Mouse (Mus musculus) lung, postnatal 0 days (tissue): ENCODE results near the gene Chd3. TPM values are rescaled to one million over a fixed set of nuclear protein-coding genes. Genes with fewer than 3 reads are reported as not detected.

Source experiments
- ATAC-seq: fragments of 200-750 bp; cut with Nextera tagmentation; 2 replicates; pipeline ENCODE4 v1.8.0; 2017; ENCODE audit warnings: moderate library complexity
- DNase-seq: peaks from one replicate; pipeline ENCODE4 v3.0.0-alpha.2; 2016; ENCODE audit warnings: low spot score
- H3K27ac ChIP-seq: fragments of 300-500 bp; sonication (generic); 2 replicates; pipeline ENCODE4 v1.5.1; 2014; ENCODE audit warnings: antibody characterized with exemption, mild to moderate bottlenecking, low read length, mixed read lengths
- H3K27me3 ChIP-seq: fragments of 300-500 bp; sonication (generic); replicated peaks from 2 replicates; pipeline ENCODE4 v1.6.1; 2014; ENCODE audit warnings: low read length, mixed read lengths; ENCODE audit not compliant: insufficient read depth
- H3K36me3 ChIP-seq: fragments of 300-500 bp; sonication (generic); 2 replicates; pipeline ENCODE4 v1.6.1; 2014; ENCODE audit warnings: low read length, mixed read lengths; ENCODE audit not compliant: insufficient read depth
- H3K4me1 ChIP-seq: fragments of 300-500 bp; sonication (generic); 2 replicates; pipeline ENCODE4 v1.6.1; 2014; ENCODE audit warnings: antibody characterized with exemption, low read depth, low read length, mixed read lengths; ENCODE audit not compliant: insufficient read depth
- H3K4me2 ChIP-seq: fragments of 300-500 bp; sonication (generic); replicated peaks from 2 replicates; pipeline ENCODE4 v1.6.1; 2014; ENCODE audit warnings: low read depth, mild to moderate bottlenecking, low read length, moderate library complexity, mixed read lengths
- H3K4me3 ChIP-seq: fragments of 300-500 bp; sonication (generic); 2 replicates; pipeline ENCODE4 v1.5.1; 2014; ENCODE audit warnings: low read depth, low read length
- H3K9ac ChIP-seq: fragments of 300-500 bp; sonication (generic); replicated peaks from 2 replicates; pipeline ENCODE4 v1.6.1; 2014; ENCODE audit warnings: low read depth, mild to moderate bottlenecking
- H3K9me3 ChIP-seq: fragments of 300-500 bp; sonication (generic); 2 replicates; pipeline ENCODE4 v1.6.1; 2016; ENCODE audit warnings: low read length, mixed read lengths
- CTCF ChIP-seq: IDR thresholded peaks from 2 replicates; pipeline ENCODE4 v1.5.1; 2016; ENCODE audit warnings: antibody characterized with exemption, mild to moderate bottlenecking
- EP300 ChIP-seq: IDR thresholded peaks from 2 replicates; pipeline ENCODE4 v1.6.1; 2016; ENCODE audit warnings: antibody characterized with exemption, mild to moderate bottlenecking, control low read depth
- WGBS: fragments of 180-500 bp; shearing (Covaris S2); extraction: QIAGEN DNeasy Blood & Tissue Kit; methylation state at CpG from one replicate; pipeline ENCODE4 v1.1.7; 2014; 5-methylcytosine and 5-hydroxymethylcytosine counted together
- polyA plus RNA-seq: library from polyadenylated mRNA; unstranded; fragments of >200 nt; fragmentation: Nextera tagmentation; extraction: Ambion mirVana; gene quantifications from 2 replicates; pipeline ENCODE4 v1.2.1, GENCODE M21; 2015

Chd3 gene
- polyA plus RNA-seq, 1 experiment from 2014 or later = 29.9 TPM

GRCm38 (mm10) chr11:69401987-69402386, 32.8 kb upstream of the Chd3 start:
- no peak overlapping the region for H3K9ac ChIP-seq
- H3K27ac ChIP-seq = no peak overlapping the region
- TF ChIP-seq CTCF (no peak), EP300 (no peak)
- H3K36me3 ChIP-seq = peaks cover 42% of the 10 kb centered on the region
- 83% methylated on average over 12 of the region's 12 CpGs for WGBS
- no peaks in the 10 kb centered on the region for H3K4me1 ChIP-seq
- no peak for DNase-seq
- no peak overlapping the region for H3K4me2 ChIP-seq
- no peaks in the 10 kb centered on the region for H3K27me3 ChIP-seq
- no peaks in the 10 kb centered on the region for H3K9me3 ChIP-seq
- H3K4me3 ChIP-seq = no peak overlapping the region
- ATAC-seq = no peak

GRCm38 (mm10) chr11:69401210-69401637, 32.0 kb upstream of the Chd3 start:
- H3K4me1 ChIP-seq = peaks cover 7% of the 10 kb centered on the region
- H3K27me3 ChIP-seq = no peaks in the 10 kb centered on the region
- no peak overlapping the region for H3K4me2 ChIP-seq
- ATAC-seq (peak; percentile 70), DNase-seq (peak; percentile 98)
- peaks cover 36% of the 10 kb centered on the region for H3K36me3 ChIP-seq
- no peak overlapping the region for H3K27ac ChIP-seq
- TF ChIP-seq CTCF (peak; percentile 98), EP300 (no peak)
- H3K9me3 ChIP-seq = no peaks in the 10 kb centered on the region
- H3K4me3 ChIP-seq = no peak overlapping the region
- no peak overlapping the region for H3K9ac ChIP-seq
- WGBS = 22% methylated on average over 22 of the region's 22 CpGs

- peaks cover 26% of the 10 kb centered on the region for H3K36me3 ChIP-seq
Observed at GRCm38 (mm10) chr11:69400083-69400850, 31.1 kb upstream of the Chd3 start.

GRCm38 (mm10) chr11:69399201-69400082, 30.2 kb upstream of the Chd3 start:
- Histone ChIP-seq H3K36me3 (peaks cover 19% of the 10 kb centered on the region; the same call in 1 of the 2 replicates), H3K9ac (no peak overlapping the region), H3K4me2 (peak overlapping the region; percentile 76), H3K27ac (no peak overlapping the region), H3K4me3 (no peak overlapping the region), H3K9me3 (no peaks in the 10 kb centered on the region), H3K27me3 (no peaks in the 10 kb centered on the region), H3K4me1 (peaks cover 10% of the 10 kb centered on the region)
- WGBS = 42% methylated on average over 63 of the region's 66 CpGs
- ATAC-seq = no peak
- TF ChIP-seq CTCF = peak; percentile 17; the same call in 1 of the 2 replicates
- TF ChIP-seq EP300 = no peak
- DNase-seq = peak; percentile 56

More at GRCm38 (mm10) chr11:69400083-69400850, 31.1 kb upstream of the Chd3 start:
- H3K9me3 ChIP-seq = no peaks in the 10 kb centered on the region
- no peak overlapping the region for H3K9ac ChIP-seq
- DNase-seq = no peak
- H3K4me1 ChIP-seq = peaks cover 10% of the 10 kb centered on the region
- no peak for TF ChIP-seq EP300
- TF ChIP-seq CTCF = no peak
- peak overlapping the region; percentile 32; the same call in 1 of the 2 replicates for H3K4me2 ChIP-seq
- H3K27me3 ChIP-seq = no peaks in the 10 kb centered on the region
- ATAC-seq = no peak
- no peak overlapping the region for H3K4me3 ChIP-seq
- no peak overlapping the region for H3K27ac ChIP-seq
- 80% methylated on average over 24 of the region's 25 CpGs for WGBS

GRCm38 (mm10) chr11:69398486-69399200, 29.4 kb upstream of the Chd3 start:
- H3K4me2 ChIP-seq = peak overlapping the region; percentile 76
- peak overlapping the region; percentile 40 for H3K4me3 ChIP-seq
- TF ChIP-seq EP300 (no peak), CTCF (no peak)
- no peaks in the 10 kb centered on the region for H3K9me3 ChIP-seq
- H3K4me1 ChIP-seq = peaks cover 10% of the 10 kb centered on the region
- peak overlapping the region; percentile 94 for H3K27ac ChIP-seq
- no peaks in the 10 kb centered on the region for H3K27me3 ChIP-seq
- DNase-seq = peak; percentile 24
- WGBS = 34% methylated on average over 21 of the region's 21 CpGs
- peaks cover 12% of the 10 kb centered on the region; the same call in 1 of the 2 replicates for H3K36me3 ChIP-seq
- peak overlapping the region; percentile 84; the same call in 1 of the 2 replicates for H3K9ac ChIP-seq
- ATAC-seq = no peak
